Mouse (Mus musculus) midbrain, embryonic 11.5 days (tissue): ENCODE measurements around the gene Psmb10. TPM values are rescaled to one million over a fixed set of nuclear protein-coding genes. Genes with fewer than 3 reads are reported as not detected.
A peak's percentile ranks its signal among the peaks of the same experiment; 100 is the strongest.
"Not testable (repeated sequence)": the region's sequence is repeated elsewhere in the genome, so short reads cannot be mapped to it uniquely, and the experiment has no call there.

Experiments
- ATAC-seq: fragments of 200-750 bp; cut with Nextera tagmentation; 2 replicates; pipeline ENCODE4 v1.8.0; 2017; ENCODE audit warnings: moderate TSS enrichment, moderate library complexity; ENCODE audit not compliant: low FRiP score
- DNase-seq: peaks from one replicate; pipeline ENCODE4 v3.0.0; 2015; ENCODE audit warnings: low spot score; ENCODE audit errors: missing footprints
- H3K27ac ChIP-seq: fragments of 300-500 bp; sonication (generic); 2 replicates; pipeline ENCODE4 v1.5.1; 2014; ENCODE audit warnings: low read depth, low read length
- H3K27me3 ChIP-seq: fragments of 300-500 bp; sonication (generic); 2 replicates; pipeline ENCODE4 v1.6.1; 2014; ENCODE audit warnings: mild to moderate bottlenecking, low read length, moderate library complexity, mixed read lengths; ENCODE audit not compliant: control insufficient read depth, insufficient read depth
- H3K36me3 ChIP-seq: fragments of 300-500 bp; sonication (generic); 2 replicates; pipeline ENCODE4 v1.6.1; 2014; ENCODE audit warnings: mild to moderate bottlenecking, low read length, moderate library complexity, mixed read lengths; ENCODE audit not compliant: control insufficient read depth, insufficient read depth
- H3K4me1 ChIP-seq: fragments of 300-500 bp; sonication (generic); 2 replicates; pipeline ENCODE4 v1.6.1; 2014; ENCODE audit warnings: low read length; ENCODE audit not compliant: control insufficient read depth, insufficient read depth
- H3K4me2 ChIP-seq: fragments of 300-500 bp; sonication (generic); 2 replicates; pipeline ENCODE4 v1.6.1; 2014; ENCODE audit warnings: mild to moderate bottlenecking, moderate library complexity
- H3K4me3 ChIP-seq: fragments of 300-500 bp; sonication (generic); 2 replicates; pipeline ENCODE4 v1.5.1; 2014; ENCODE audit warnings: low read depth, low read length
- H3K9ac ChIP-seq: fragments of 300-500 bp; sonication (generic); 2 replicates; pipeline ENCODE4 v1.6.1; 2014; ENCODE audit warnings: low read length
- H3K9me3 ChIP-seq: fragments of 300-500 bp; sonication (generic); 2 replicates; pipeline ENCODE4 v1.6.1; 2016; ENCODE audit warnings: low read length; ENCODE audit not compliant: control insufficient read depth
- WGBS: fragments of 180-500 bp; shearing (Covaris S2); extraction: QIAGEN DNeasy Blood & Tissue Kit; methylation state at CpG from one replicate; pipeline ENCODE4 v1.1.7; 2014; 5-methylcytosine and 5-hydroxymethylcytosine counted together
- polyA plus RNA-seq: library from polyadenylated mRNA; unstranded; fragments of >200 nt; fragmentation: Nextera tagmentation; extraction: Ambion mirVana; gene quantifications from 2 replicates; pipeline ENCODE4 v1.2.1, GENCODE M21; 2014

The Psmb10 gene
- 22.5 and 26.9 TPM in 2 replicates for polyA plus RNA-seq

DNA sequence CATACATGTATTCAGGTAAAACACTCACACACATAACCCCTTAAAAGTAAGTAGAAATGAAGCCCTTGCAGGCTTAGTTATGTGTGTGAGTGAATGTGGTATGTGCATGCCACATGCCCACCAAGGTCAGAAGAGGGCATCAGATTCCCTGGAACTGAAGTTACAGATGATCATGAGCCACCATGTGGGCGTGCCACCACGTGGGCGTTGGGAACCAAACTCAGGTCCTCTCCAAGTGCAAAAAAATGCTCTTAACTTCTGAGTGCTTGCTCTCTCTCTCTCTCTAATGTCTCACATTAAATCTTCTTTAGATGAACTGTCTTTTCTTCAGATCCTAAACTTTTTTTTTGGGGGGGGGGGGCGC is at the start of gene Psmb10:
Gene Psmb10, minus strand, starts transcription at position 139 of the 364 bp plus-strand sequence.
- DNase-seq: no peak
- WGBS: 49% methylated on average over 4 of the region's 4 CpGs
- H3K9me3 ChIP-seq: no peaks in the 10 kb centered on the region
- no peaks in the 10 kb centered on the region for H3K27me3 ChIP-seq
- no peak for ATAC-seq
- H3K4me1 ChIP-seq: peaks cover 3% of the 10 kb centered on the region
- peak within 1 kb of the TSS; percentile 89 for H3K9ac ChIP-seq
- peak within 1 kb of the TSS; percentile 75 for H3K4me3 ChIP-seq
- peak within 1 kb of the TSS; percentile 96 for H3K4me2 ChIP-seq
- peak within 1 kb of the TSS; percentile 67 for H3K27ac ChIP-seq
- H3K36me3 ChIP-seq: no peaks in the 10 kb centered on the region

DNA sequence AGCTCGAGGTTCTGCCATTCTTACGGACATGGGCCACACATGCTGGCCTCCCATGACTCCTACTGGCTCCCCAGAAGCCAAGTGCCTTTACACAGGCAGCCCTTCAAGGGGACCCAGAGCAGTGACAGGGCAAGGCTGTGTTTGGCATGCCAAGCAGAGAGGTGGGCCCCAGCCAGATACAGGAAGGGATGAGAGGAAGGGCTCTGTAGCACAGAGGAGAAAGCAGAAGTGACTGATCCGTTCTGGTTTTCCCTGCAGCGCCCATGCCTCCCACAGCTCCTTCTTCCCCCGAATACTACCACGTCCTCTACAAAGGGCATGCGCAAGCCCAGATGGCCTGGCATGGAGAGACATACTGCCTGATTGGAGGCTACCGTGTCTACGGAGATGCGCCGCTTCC is 45.2 kb upstream of the Psmb10 start:
- not testable (repeated sequence) for H3K4me1 ChIP-seq, H3K9ac ChIP-seq, H3K4me2 ChIP-seq, ATAC-seq, H3K27ac ChIP-seq, H3K36me3 ChIP-seq, H3K4me3 ChIP-seq, H3K27me3 ChIP-seq, DNase-seq, H3K9me3 ChIP-seq
- 91% methylated on average over 11 of the region's 11 CpGs for WGBS

DNA sequence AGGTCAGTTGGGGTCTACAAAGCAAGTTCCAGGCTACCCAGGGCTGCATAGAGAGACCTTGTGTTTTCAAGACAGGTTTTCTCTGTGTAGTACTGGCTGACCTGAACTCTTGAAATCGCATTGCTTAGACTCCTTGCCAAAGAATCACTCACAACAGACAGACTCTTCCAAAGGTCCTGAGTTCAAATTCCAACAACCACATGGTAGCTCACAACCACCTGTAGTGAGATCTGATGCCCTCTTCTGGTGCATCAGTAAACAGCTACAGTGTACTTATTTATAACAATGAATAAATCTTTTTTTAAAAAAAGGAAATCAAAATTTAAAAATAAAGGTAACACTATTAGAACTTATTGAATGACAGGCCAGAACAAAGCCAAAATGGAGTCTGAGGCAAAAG is 42.9 kb upstream of the Psmb10 start:
- no peaks in the 10 kb centered on the region for H3K4me1 ChIP-seq
- H3K4me3 ChIP-seq: no peak overlapping the region
- 91% methylated on average over 1 of the region's 1 CpGs for WGBS
- H3K36me3 ChIP-seq: no peaks in the 10 kb centered on the region
- H3K27me3 ChIP-seq: no peaks in the 10 kb centered on the region
- no peak overlapping the region for H3K9ac ChIP-seq
- no peaks in the 10 kb centered on the region for H3K9me3 ChIP-seq
- H3K27ac ChIP-seq: no peak overlapping the region
- H3K4me2 ChIP-seq: no peak overlapping the region
- DNase-seq: no peak
- ATAC-seq: no peak

DNA sequence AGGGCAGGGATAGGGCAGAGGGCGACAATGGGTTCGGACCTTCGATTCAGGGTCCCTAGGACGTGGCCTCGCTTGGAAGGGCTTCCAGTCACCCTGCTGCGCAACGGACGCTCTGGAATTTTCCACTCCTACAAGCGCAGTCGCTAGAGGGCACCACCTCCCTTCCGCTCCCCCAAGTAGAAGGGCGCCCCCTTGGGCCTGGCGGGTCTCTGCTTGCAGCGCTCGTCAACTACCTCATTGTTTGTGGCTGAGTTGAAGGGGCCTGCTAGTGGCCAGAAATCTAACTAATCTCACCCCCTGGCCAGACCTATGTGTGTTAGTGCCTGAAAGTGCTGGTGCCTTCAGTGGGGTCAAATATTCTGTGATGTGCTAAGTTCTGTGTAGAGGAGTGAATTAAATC is 41.1 kb upstream of the Psmb10 start, which contains the start of gene Dpep3:
Gene Dpep3, minus strand, starts transcription at position 105 of the 400 bp plus-strand sequence.
- DNase-seq (no peak), ATAC-seq (no peak)
- 95% methylated on average over 15 of the region's 15 CpGs for WGBS
- Histone ChIP-seq H3K27me3 (no peaks in the 10 kb centered on the region), H3K36me3 (no peaks in the 10 kb centered on the region), H3K27ac (no peak within 1 kb of the TSS), H3K4me2 (no peak within 1 kb of the TSS), H3K9me3 (no peaks in the 10 kb centered on the region), H3K9ac (no peak within 1 kb of the TSS), H3K4me1 (no peaks in the 10 kb centered on the region), H3K4me3 (no peak within 1 kb of the TSS)

DNA sequence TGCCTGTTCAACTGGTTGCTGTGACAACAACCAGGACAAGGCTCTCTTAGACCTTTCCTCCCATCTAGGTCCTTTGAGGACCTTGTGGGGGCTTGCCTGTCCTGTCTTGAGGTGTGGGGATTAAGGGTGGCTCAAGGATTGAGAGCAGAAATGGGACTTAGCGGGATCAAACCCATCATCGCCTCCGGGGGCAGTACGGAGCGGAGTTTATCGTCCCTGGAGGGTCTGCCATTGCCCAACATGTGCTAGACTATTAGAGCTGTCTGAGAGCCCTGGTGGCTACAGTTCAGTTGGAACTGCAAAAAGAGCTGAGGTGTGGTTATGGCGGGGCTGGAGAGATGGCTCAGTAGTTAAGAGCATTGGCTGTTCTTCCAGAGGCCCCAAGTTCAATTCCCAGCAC is 37.1 kb upstream of the Psmb10 start:
- Histone ChIP-seq H3K27me3 (no peaks in the 10 kb centered on the region), H3K9ac (no peak overlapping the region), H3K4me1 (no peaks in the 10 kb centered on the region), H3K4me3 (no peak overlapping the region), H3K9me3 (no peaks in the 10 kb centered on the region), H3K27ac (no peak overlapping the region), H3K4me2 (no peak overlapping the region), H3K36me3 (no peaks in the 10 kb centered on the region)
- WGBS: 62% methylated on average over 7 of the region's 7 CpGs
- ATAC-seq: no peak
- no peak for DNase-seq

DNA sequence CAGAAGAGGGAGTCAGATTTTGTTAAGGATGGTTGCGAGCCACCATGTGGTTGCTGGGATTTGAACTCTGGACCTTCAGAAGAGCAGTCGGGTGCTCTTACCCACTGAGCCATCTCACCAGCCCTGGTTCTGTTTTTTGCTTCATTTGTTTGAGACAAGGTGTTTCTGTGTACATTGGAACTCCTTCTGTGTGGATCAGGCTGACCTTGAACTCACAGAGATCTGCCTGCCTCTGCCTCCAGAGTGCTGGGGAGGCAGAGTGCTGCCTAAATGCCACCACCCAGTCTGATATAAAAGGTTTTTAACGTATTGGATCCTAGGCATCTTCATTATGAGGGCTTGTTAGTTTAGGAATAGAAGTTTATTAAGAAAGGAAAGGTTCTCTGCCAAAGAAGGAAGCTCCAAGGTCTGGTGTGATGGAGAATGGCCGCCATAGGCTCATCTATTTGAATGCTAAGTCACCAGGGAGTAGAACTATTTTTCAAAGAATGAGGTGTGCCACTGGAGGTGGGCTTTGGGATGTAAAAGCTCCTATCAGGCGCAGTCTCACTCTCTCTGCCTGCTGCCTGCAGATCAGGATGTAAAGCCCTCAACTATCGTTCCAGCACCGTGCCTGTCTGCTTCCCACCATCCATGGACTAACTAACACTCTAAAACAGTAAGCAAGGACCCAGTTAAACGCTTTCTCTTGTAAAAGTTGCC is 32.9 kb upstream of the Psmb10 start:
- DNase-seq: no peak
- H3K27me3 ChIP-seq: peaks cover 8% of the 10 kb centered on the region; the same call in 1 of the 2 replicates
- H3K4me3 ChIP-seq: no peak overlapping the region
- H3K4me1 ChIP-seq: peaks cover 4% of the 10 kb centered on the region; the same call in 1 of the 2 replicates
- H3K36me3 ChIP-seq: no peaks in the 10 kb centered on the region
- no peak overlapping the region for H3K4me2 ChIP-seq
- WGBS: 83% methylated on average over 8 of the region's 8 CpGs
- no peak for ATAC-seq
- H3K9me3 ChIP-seq: no peaks in the 10 kb centered on the region
- no peak overlapping the region for H3K27ac ChIP-seq
- H3K9ac ChIP-seq: no peak overlapping the region

DNA sequence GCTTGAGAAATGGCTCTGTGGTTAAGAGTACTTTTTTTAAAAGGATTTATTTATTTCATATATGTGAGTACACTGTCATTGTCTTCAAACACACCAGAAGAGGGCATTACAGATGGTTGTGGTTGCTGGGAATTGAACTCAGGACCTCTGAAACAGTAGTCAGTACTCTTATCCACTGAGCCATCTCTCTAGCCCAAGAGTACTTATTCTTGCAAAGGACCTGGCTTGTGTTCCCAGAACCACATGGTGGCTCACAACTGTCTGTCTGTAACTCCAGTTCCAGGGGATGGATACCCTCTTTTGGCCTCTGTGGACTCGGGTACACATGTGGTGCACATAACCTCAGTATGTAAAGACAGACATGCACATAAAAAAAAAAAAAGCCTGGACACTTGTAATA is 31.1 kb upstream of the Psmb10 start:
- peaks cover 20% of the 10 kb centered on the region for H3K27me3 ChIP-seq
- no peak overlapping the region for H3K4me2 ChIP-seq
- H3K4me3 ChIP-seq: no peak overlapping the region
- H3K4me1 ChIP-seq: peaks cover 6% of the 10 kb centered on the region
- WGBS: 85% methylated on average over 1 of the region's 1 CpGs
- no peak overlapping the region for H3K27ac ChIP-seq
- no peak overlapping the region for H3K9ac ChIP-seq
- ATAC-seq: no peak
- H3K9me3 ChIP-seq: no peaks in the 10 kb centered on the region
- H3K36me3 ChIP-seq: no peaks in the 10 kb centered on the region
- DNase-seq: no peak

DNA sequence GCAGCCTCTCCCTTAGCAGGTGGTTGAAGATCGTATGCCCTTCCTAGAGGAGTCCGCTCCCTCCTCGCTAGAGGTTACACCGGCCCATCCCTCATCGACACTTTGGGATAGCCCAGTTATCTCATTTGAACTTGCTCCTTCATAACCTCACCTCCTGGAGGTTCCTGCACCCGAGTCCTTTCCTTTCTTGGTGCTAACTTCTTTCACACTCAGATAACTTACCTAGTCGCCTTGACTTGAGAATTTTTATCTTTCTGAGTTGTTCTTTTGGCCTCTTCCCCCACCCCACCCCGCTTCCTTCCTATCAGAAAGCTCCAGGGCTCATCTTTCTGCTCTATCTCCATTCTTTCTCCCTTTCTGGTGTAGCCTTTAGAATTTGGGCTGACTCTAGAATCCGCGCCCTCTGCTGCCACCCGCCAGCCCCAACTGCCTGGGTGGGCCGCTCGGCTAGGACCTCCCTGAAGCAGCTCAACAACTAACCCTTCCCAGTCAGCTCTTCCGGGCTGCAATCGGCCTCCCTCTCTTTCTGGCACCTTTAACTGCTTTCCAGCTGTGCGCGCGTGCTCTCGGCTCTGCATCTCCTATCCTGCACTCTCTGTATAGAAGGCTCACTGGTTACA is 28.6 kb upstream of the Psmb10 start:
- Histone ChIP-seq H3K4me2 (no peak overlapping the region; the same call in 1 of the 2 replicates), H3K27me3 (peaks cover 20% of the 10 kb centered on the region), H3K9me3 (no peaks in the 10 kb centered on the region), H3K36me3 (no peaks in the 10 kb centered on the region), H3K4me1 (peaks cover 6% of the 10 kb centered on the region), H3K27ac (no peak overlapping the region), H3K4me3 (no peak overlapping the region), H3K9ac (no peak overlapping the region)
- ATAC-seq: no peak
- peak; percentile 93 for DNase-seq
- WGBS: 10% methylated on average over 19 of the region's 19 CpGs

DNA sequence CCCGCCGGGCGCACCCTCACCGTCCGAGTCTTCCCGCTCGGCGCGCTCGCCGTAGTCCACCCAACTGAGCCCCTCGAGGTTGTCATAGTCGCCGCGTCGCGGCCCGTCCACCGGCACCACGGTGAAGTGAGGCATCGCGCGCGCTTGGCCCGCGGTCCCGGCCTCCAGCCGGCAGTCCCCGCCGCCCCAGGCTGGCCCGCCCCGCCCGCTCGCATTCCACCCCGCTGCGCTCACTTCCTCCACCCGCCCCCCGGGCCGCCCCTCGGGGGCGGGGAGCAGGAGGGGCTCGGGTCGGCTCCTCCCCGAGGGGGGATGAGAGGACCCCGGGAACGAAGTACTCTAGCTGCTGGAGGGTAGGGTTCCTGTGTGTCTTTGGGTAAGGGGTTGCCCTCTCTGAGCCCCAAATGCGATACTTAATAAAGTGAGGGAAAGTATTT is 27.7 kb upstream of the Psmb10 start, which contains the start of gene Slc12a4:
Gene Slc12a4, minus strand, starts transcription at position 193 of the 437 bp plus-strand sequence.
- no peak within 1 kb of the TSS for H3K27ac ChIP-seq
- no peaks in the 10 kb centered on the region for H3K36me3 ChIP-seq
- DNase-seq (peak; percentile 94), ATAC-seq (peak; percentile 88)
- peak within 1 kb of the TSS; percentile 74 for H3K4me2 ChIP-seq
- peak within 1 kb of the TSS; percentile 66 for H3K9ac ChIP-seq
- peaks cover 6% of the 10 kb centered on the region for H3K4me1 ChIP-seq
- H3K27me3 ChIP-seq: peaks cover 20% of the 10 kb centered on the region
- no peaks in the 10 kb centered on the region for H3K9me3 ChIP-seq
- WGBS: under 1% methylated on average over 42 of the region's 47 CpGs
- H3K4me3 ChIP-seq: peak within 1 kb of the TSS; percentile 52
